Mouse (Mus musculus) gastrocnemius, adult 2 months (tissue): ENCODE results near the gene Vdac1. TPM values are rescaled to one million over a fixed set of nuclear protein-coding genes. Genes with fewer than 3 reads are reported as not detected.

Experiments
- DNase-seq: peaks from one replicate; pipeline ENCODE4 v3.0.0; 2022
- H3K27ac ChIP-seq: fragments of 200-600 bp; 2 replicates; pipeline ENCODE4 v1.8.1; 2022; ENCODE audit warnings: mild to moderate bottlenecking
- H3K4me3 ChIP-seq: fragments of 200-600 bp; 2 replicates; pipeline ENCODE4 v1.8.1; 2022; ENCODE audit warnings: mild to moderate bottlenecking, moderate library complexity
- CTCF ChIP-seq: fragments of 200-600 bp; IDR thresholded peaks from 2 replicates; pipeline ENCODE4 v1.8.1; 2022; ENCODE audit warnings: antibody characterized with exemption, mild to moderate bottlenecking, moderate library complexity
- intact Hi-C: fragments of 180-260 bp; cut with DNase I; formaldehyde crosslinking; loops from one replicate; pipeline ENCODE4 v1.15.1; 2025
- long read RNA-seq, 2 experiments: library from polyadenylated mRNA; stranded (forward); transcript quantifications; one replicate each; pipeline ENCODE4 v2.0.0; 2021
- total RNA-seq, 2 experiments: library from RNA; stranded (reverse); gene quantifications; 2 replicates each; pipeline ENCODE4 v1.2.3; 2021

Gene Vdac1
- total RNA-seq, result 1,000 to 10,000 TPM; 1,359 to 1,549 TPM
- long read RNA-seq, experiment 1, transcript Vdac1-201 (8 exons, 891 nt), result minor isoform, 15 of 512 reads
- long read RNA-seq, experiment 1, transcript Vdac1-202 (9 exons, 2,022 nt), result major isoform, 398 of 512 reads
- long read RNA-seq, experiment 1, partial matches to known transcripts, result 37 of 512 reads
- long read RNA-seq, experiment 1, other reads (novel, unspliced or antisense), result 62 of 512 reads
- long read RNA-seq, experiment 2, transcript Vdac1-201 (8 exons, 891 nt), result minor isoform, 22 of 645 reads
- long read RNA-seq, experiment 2, transcript Vdac1-202 (9 exons, 2,022 nt), result major isoform, 509 of 645 reads
- long read RNA-seq, experiment 2, partial matches to known transcripts, result 43 of 645 reads
- long read RNA-seq, experiment 2, other reads (novel, unspliced or antisense), result 71 of 645 reads

GRCm38 (mm10) chr11:52360471-52361277 lies at the start of gene Vdac1:
TSS of gene Vdac1 (plus strand) at chr11:52360860.
- intact Hi-C loops, result no loop called here
- TF ChIP-seq CTCF, result no peak

GRCm38 (mm10) chr11:52314102-52314793 lies 46.4 kb upstream of the Vdac1 start:
- TF ChIP-seq CTCF, result peak; percentile 48
- H3K4me3 ChIP-seq, result no peak overlapping the region
- H3K27ac ChIP-seq, result no peak overlapping the region
- intact Hi-C loops, result no loop called here
- DNase-seq, result no peak

More at GRCm38 (mm10) chr11:52360471-52361277, at the start of gene Vdac1:
- peak within 1 kb of the TSS; percentile 100 for H3K4me3 ChIP-seq
- DNase-seq, result peak; percentile 96
- H3K27ac ChIP-seq, result peak within 1 kb of the TSS; percentile 99

- TF ChIP-seq CTCF, result no peak
- DNase-seq, result no peak
- intact Hi-C loops, result no loop called here
- no peak overlapping the region for H3K27ac ChIP-seq
- H3K4me3 ChIP-seq, result no peak overlapping the region
These were observed 42.2 kb upstream of the Vdac1 start for GRCm38 (mm10) chr11:52318445-52318844.

- Histone ChIP-seq H3K4me3 (no peak overlapping the region), H3K27ac (no peak overlapping the region)
- intact Hi-C loops, result no loop called here
- no peak for TF ChIP-seq CTCF
- DNase-seq, result no peak
These were observed 41.0 kb upstream of the Vdac1 start for GRCm38 (mm10) chr11:52319664-52320063.

- intact Hi-C loops, result no loop called here
These were observed 40.1 kb upstream of the Vdac1 start for GRCm38 (mm10) chr11:52320529-52320928.

GRCm38 (mm10) chr11:52321540-52321939 lies 39.1 kb upstream of the Vdac1 start:
- no peak overlapping the region for H3K4me3 ChIP-seq
- no peak for DNase-seq
- no peak overlapping the region for H3K27ac ChIP-seq
- intact Hi-C loops, result no loop called here
- TF ChIP-seq CTCF, result no peak

More at GRCm38 (mm10) chr11:52320529-52320928, 40.1 kb upstream of the Vdac1 start:
- no peak for DNase-seq
- TF ChIP-seq CTCF, result no peak
- no peak overlapping the region for H3K27ac ChIP-seq
- no peak overlapping the region for H3K4me3 ChIP-seq

GRCm38 (mm10) chr11:52324442-52325367 lies 36.0 kb upstream of the Vdac1 start:
- Histone ChIP-seq H3K27ac (no peak overlapping the region), H3K4me3 (no peak overlapping the region)
- intact Hi-C loops, result no loop called here
- no peak for DNase-seq
- TF ChIP-seq CTCF, result no peak

- intact Hi-C loops, result no loop called here
- no peak for DNase-seq
- Histone ChIP-seq H3K27ac (no peak overlapping the region), H3K4me3 (no peak overlapping the region)
- TF ChIP-seq CTCF, result no peak
These were observed 33.3 kb upstream of the Vdac1 start for GRCm38 (mm10) chr11:52327313-52327712.

GRCm38 (mm10) chr11:52332421-52333118 lies 28.1 kb upstream of the Vdac1 start:
- intact Hi-C loops, result no loop called here
- Histone ChIP-seq H3K27ac (no peak overlapping the region; the same call in 1 of the 2 replicates), H3K4me3 (no peak overlapping the region)
- no peak for TF ChIP-seq CTCF
- no peak for DNase-seq

GRCm38 (mm10) chr11:52333616-52334015 lies 27.0 kb upstream of the Vdac1 start:
- Histone ChIP-seq H3K4me3 (no peak overlapping the region), H3K27ac (peak overlapping the region; percentile 66)
- TF ChIP-seq CTCF, result no peak
- intact Hi-C loops, result no loop called here
- DNase-seq, result peak; percentile 90

- Histone ChIP-seq H3K27ac (no peak overlapping the region), H3K4me3 (no peak overlapping the region)
- intact Hi-C loops, result no loop called here
- DNase-seq, result no peak
- TF ChIP-seq CTCF, result no peak
These were observed 25.4 kb upstream of the Vdac1 start for GRCm38 (mm10) chr11:52335263-52335662.
